Mouse (Mus musculus) erythroblast, embryonic 14.5 days (primary cell): Measurements from ENCODE around the gene Tekt5.

Experiments used
- GATA1 ChIP-seq: IDR thresholded peaks from 2 replicates; pipeline ENCODE4 v1.6.1; 2012; ENCODE audit warnings: low read length, inconsistent platforms, mixed read lengths
- TAL1 ChIP-seq: IDR thresholded peaks from 3 replicates; pipeline ENCODE4 v1.6.1; 2012; ENCODE audit warnings: low read length, inconsistent platforms, mixed read lengths

DNA sequence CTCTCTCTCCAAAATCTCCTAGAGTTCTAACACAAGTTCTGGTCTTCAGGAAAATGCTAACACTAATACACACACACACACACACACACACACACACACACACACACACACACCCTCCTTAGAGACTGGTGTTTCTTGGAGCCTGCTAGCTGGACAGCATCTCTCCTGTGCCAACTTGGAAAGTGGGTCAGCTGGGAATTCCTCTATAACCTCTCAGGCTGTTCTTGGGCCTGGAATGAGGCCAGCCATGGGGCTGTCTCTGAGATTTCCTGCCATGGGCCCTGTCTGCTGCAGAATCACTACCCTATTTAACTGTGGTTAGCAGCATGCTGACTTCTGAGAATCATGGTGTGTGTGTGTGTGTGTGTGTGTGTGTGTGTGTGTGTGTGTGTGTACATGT is 40.3 kb downstream of the Tekt5 start:
- TF ChIP-seq TAL1 (no peak), GATA1 (no peak)
